Mouse (Mus musculus): Measurements from ENCODE around the gene Ethe1.
"Not testable (repeated sequence)": the region's sequence is repeated elsewhere in the genome, so short reads cannot be mapped to it uniquely, and the experiment has no call there.

The Ethe1 gene

GRCm38 (mm10) chr7:24610879-24611494, 23.6 kb downstream of the Ethe1 start:
- DNase-seq (ENCODE audit: extremely low read depth, low read depth, low spot score): no peak

DNA sequence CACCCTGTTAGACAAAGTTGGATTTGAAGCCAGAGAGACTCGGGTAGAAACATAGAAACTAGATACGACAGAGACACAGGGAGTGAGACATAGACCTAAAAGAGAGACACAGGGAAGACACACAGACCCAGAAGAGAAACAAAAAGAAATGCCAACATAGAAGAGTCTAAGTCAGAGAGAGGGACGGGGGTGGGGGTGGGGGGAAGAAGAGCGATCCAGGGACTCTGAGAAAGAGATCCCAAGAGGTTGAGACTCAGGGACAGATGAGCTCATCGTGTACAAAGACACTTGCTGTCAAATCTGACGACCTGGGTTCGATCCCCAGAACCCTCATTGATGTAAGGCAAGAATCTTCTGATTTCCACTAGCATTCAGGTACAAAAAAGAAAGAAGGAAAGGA, 24.4 kb downstream of the Ethe1 start:
- no peak for DNase-seq (ENCODE audit: extremely low read depth, low read depth, low spot score)

DNA sequence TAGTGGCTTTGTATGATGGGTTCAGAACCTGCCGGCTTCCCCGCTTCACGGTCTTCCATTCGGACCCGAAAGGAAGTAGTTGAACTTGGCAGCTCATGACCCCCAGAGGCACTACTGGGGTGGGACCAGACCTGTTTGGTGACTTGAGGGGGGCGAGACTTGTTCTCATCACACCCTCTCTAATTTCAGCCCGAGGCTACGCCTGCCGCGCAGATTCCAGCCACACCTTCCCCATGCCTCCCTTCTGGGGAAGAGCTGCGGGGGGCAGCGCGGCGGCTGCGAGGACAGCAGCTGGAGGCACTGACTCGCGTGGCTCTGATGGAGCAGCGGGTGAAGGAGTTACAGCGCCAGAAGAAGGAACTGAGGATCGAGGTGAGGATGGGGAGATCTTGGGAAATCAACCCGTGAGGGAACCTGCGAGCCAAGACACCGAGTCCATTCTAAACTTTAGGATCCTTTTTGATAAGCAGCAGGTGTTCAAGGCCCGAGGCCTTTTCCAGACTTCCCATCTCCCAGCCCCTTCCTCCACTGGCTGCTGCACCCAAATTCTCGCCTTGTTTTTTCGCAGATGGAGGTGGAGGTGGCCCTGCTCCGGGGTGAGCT, 25.1 kb downstream of the Ethe1 start:
- no peak for DNase-seq (ENCODE audit: extremely low read depth, low read depth, low spot score)

GRCm38 (mm10) chr7:24614816-24615215, 27.5 kb downstream of the Ethe1 start:
- DNase-seq (ENCODE audit: extremely low read depth, low read depth, low spot score): no peak

DNA sequence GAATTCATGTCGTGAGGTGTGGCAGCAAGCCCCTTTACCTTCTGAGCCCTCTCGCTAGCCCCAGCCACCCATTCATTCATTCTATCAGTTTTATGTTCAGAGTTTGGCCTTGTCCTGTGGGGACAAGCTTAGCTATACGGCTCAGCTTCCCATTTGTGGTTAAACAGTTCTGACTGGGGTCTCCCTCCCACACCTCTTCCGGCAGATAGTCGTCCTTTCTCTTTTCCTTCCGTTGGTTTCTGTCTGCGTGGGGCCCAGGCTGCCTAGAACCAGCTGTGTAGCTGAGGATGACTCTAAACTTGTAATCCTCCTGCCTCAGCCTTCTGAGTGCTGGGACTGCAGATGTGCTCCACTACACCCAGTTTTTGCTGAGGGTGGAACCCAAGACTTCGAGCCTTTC, 30.4 kb downstream of the Ethe1 start:
- no peak for DNase-seq (ENCODE audit: extremely low read depth, low read depth, low spot score)

GRCm38 (mm10) chr7:24618374-24618773, 31.0 kb downstream of the Ethe1 start:
- not testable (repeated sequence) for DNase-seq (ENCODE audit: extremely low read depth, low read depth, low spot score)

- DNase-seq (ENCODE audit: extremely low read depth, low read depth, low spot score): no peak
These were observed 32.5 kb downstream of the Ethe1 start for GRCm38 (mm10) chr7:24619671-24620397.

GRCm38 (mm10) chr7:24621193-24621592, 33.9 kb downstream of the Ethe1 start:
- DNase-seq (ENCODE audit: extremely low read depth, low read depth, low spot score): no peak

- DNase-seq (ENCODE audit: extremely low read depth, low read depth, low spot score): no peak
These were observed 35.6 kb downstream of the Ethe1 start for GRCm38 (mm10) chr7:24622967-24623366.

DNA sequence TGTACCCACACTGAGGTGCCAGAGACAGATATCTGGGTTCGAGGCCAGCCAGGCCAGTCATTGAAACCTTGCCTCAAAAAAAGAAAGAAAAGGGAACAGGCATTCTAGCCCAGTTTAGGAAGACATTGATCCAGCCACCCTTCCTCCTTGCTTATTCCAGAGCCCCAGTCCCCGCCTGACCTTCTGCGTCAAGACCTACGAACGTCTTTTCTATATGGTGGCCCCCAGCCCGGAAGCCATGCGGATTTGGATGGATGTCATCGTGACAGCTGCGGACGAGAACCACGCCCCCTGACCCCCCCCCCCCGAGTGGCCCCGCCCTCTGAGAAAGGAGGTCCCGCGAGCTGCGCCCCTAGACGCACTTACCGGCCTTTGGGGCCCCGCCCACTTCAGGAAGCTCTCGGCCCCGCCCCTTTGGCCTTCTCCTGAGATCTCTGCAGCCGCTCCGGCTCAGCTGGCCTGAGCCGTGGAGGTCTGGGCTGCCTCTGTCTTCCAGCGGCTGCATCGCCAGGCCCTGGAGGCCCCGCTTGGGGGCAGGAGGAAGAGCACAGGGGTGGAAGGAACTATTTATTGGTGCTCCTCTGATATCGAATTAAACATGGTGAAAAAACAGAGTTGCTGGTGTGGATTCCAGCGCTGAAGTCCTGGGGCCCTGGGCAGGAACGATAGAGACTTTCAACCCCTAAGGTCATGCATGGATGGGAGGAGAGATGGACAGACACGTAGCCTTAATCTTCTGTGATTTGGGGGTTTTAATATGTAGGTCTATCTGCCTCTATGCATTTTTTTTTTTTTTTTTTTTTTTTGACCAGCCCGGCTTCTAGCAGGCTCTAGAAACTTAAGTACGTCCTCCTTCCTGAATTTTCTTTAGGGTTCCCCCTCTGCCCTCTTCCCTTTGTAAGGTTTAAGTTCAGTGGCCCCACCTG, 41.6 kb downstream of the Ethe1 start:
- DNase-seq (ENCODE audit: extremely low read depth, low read depth, low spot score): no peak

DNA sequence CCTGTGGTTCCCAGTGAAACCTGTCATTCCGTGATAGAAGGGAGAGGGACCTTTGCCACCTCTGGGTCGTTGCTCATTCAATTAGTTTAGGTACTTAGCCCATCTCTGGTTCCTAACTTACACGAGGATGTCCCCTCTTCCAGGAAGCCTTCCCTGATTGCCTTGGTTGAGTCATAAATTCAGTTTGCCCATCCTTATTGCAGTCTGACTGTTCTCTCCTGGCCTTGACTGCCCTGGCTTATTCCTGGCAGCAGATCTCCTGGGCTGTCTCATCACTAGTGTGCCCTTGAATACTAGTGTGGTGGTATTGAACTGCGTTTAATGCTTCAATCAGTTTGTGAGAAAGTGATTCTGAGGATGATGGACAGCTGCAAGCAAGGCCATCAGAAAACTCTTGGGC, 42.3 kb downstream of the Ethe1 start:
- no peak for DNase-seq (ENCODE audit: extremely low read depth, low read depth, low spot score)

- no peak for DNase-seq (ENCODE audit: extremely low read depth, low read depth, low spot score)
These were observed 43.0 kb downstream of the Ethe1 start for GRCm38 (mm10) chr7:24630116-24630880.

GRCm38 (mm10) chr7:24636264-24636663, 48.9 kb downstream of the Ethe1 start, which contains the start of gene Lypd3:
TSS of gene Lypd3 (plus strand) at chr7:24636550.
- DNase-seq (ENCODE audit: extremely low read depth, low read depth, low spot score): no peak

DNA sequence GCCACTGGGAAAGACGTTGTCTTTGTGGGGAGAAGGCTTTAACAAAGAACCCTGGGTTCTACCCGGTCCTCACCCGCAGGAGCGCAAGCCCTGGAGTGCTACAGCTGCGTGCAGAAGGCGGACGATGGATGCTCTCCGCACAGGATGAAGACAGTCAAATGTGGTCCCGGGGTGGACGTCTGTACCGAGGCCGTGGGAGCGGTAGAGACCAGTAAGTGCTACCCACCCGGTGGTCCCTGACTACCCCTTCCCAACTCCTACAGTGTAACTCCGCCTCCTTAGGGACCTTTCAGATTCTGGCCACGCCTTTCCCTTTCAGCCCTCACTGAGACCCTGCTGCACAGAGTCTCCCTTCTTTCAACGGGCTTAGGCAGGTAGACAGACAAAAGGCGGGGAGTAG, 49.7 kb downstream of the Ethe1 start:
- DNase-seq (ENCODE audit: extremely low read depth, low read depth, low spot score): no peak

DNA sequence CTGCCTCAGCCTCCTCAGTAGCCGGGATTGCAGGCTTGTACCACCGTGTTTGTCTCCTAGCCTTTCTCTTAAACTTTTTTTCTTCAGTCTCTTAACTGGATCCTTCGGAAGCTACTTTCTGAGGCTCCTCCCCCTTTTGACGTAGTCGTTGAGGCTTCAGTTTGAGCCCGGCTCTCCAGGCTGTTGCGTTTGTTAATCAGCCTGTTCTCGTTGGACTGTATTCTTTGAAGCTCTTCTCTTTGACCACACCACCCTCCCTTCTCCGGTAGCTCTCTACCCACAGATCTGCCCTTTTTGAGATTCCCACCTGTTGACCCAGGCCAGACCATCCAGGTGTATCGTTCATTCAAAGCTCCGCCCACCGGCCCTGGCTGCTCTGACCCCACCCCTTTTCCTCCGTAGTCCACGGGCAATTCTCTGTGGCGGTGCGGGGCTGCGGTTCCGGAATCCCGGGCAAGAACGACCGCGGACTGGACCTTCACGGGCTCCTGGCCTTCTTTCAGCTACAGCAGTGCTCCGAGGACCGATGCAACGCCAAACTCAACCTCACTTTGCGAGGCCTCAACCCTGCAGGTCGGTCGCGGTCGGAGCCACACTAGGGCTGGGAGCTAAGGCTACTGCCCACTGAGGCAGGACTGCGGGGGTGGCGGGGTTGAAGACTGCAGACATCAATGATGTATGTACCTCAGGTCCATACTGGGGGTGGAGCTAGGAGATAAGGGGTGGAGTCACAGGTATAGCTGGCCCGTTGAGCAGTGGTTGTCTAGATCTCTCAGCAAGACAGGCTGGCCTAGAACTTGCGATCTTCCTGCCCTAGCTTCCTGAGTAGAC, 50.9 kb downstream of the Ethe1 start:
- DNase-seq (ENCODE audit: extremely low read depth, low read depth, low spot score): no peak

GRCm38 (mm10) chr7:24640450-24640849, 53.1 kb downstream of the Ethe1 start:
- DNase-seq (ENCODE audit: extremely low read depth, low read depth, low spot score): no peak

DNA sequence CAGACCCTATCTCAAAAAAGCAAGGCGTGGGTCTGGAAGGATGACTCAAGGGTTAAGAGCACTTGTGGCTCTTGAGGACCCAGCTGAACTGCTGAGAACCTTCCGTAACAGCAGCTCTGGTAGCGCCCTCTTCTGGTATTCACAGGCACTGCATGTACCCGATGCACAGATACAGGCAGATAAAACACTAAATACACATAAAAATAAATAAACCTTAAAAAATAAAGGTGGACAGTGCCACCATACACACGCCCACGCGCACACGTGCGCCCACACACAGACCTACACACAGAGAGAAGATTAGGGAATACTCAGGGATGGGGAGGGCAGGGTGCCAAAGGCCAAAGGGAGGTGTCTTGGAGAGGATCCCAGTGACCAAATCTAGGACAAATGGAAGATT, 55.1 kb downstream of the Ethe1 start:
- DNase-seq (ENCODE audit: extremely low read depth, low read depth, low spot score): no peak

DNA sequence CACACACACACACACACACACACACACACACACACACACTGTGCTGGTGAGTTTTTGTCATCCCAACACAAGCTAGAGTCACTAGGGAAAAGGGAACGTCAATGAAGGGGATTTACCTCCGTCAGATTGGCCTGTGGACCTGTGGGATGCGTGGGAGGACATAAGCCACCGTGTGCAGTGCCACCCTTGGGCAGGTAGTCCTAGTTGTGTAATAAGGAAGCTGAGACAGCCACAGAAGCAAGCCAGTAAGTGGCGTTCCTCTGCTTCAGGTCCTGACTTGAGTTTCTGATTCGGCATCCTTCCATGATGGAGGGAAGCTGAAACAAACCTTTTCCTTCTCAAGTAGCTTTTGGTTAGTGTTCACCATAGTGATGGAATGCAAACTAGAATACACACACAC, 57.1 kb downstream of the Ethe1 start:
- DNase-seq (ENCODE audit: extremely low read depth, low read depth, low spot score): peak; percentile 97

GRCm38 (mm10) chr7:24644996-24645395, 57.7 kb downstream of the Ethe1 start:
- no peak for DNase-seq (ENCODE audit: extremely low read depth, low read depth, low spot score)

GRCm38 (mm10) chr7:24646486-24646885, 59.1 kb downstream of the Ethe1 start:
- DNase-seq (ENCODE audit: extremely low read depth, low read depth, low spot score): no peak
